Mouse (Mus musculus) lung, embryonic 15.5 days (tissue): ENCODE measurements around the gene Olfr167. TPM values are rescaled to one million over a fixed set of nuclear protein-coding genes. Genes with fewer than 3 reads are reported as not detected.
"Not testable (repeated sequence)": the region's sequence is repeated elsewhere in the genome, so short reads cannot be mapped to it uniquely, and the experiment has no call there.

Source experiments
- ATAC-seq: fragments of 200-750 bp; cut with Nextera tagmentation; 2 replicates; pipeline ENCODE4 v1.8.0; 2017; ENCODE audit warnings: moderate number of reproducible peaks, borderline replicate concordance; ENCODE audit not compliant: low FRiP score, low TSS enrichment; ENCODE audit errors: extremely low read depth
- H3K27ac ChIP-seq: fragments of 300-500 bp; sonication (generic); 2 replicates; pipeline ENCODE4 v1.5.1; 2015; ENCODE audit warnings: moderate library complexity, mild to moderate bottlenecking, inconsistent platforms
- H3K27me3 ChIP-seq: fragments of 300-500 bp; sonication (generic); 2 replicates; pipeline ENCODE4 v1.6.1; 2015; ENCODE audit warnings: inconsistent platforms
- H3K36me3 ChIP-seq: fragments of 300-500 bp; sonication (generic); 2 replicates; pipeline ENCODE4 v1.6.1; 2015; ENCODE audit warnings: inconsistent platforms
- H3K4me1 ChIP-seq: fragments of 300-500 bp; sonication (generic); 2 replicates; pipeline ENCODE4 v1.6.1; 2015; ENCODE audit warnings: inconsistent platforms
- H3K4me2 ChIP-seq: fragments of 300-500 bp; sonication (generic); 2 replicates; pipeline ENCODE4 v1.6.1; 2015; ENCODE audit warnings: inconsistent platforms, mild to moderate bottlenecking, moderate library complexity
- H3K4me3 ChIP-seq: fragments of 300-500 bp; sonication (generic); 2 replicates; pipeline ENCODE4 v1.5.1; 2015; ENCODE audit warnings: mild to moderate bottlenecking, inconsistent platforms
- H3K9ac ChIP-seq: fragments of 300-500 bp; sonication (generic); 2 replicates; pipeline ENCODE4 v1.6.1; 2015; ENCODE audit warnings: inconsistent platforms
- H3K9me3 ChIP-seq: fragments of 300-500 bp; sonication (generic); 2 replicates; pipeline ENCODE4 v1.6.1; 2016; ENCODE audit warnings: inconsistent platforms
- WGBS: fragments of 180-500 bp; shearing (Covaris S2); methylation state at CpG from one replicate; pipeline ENCODE4 v1.1.7; 2015; 5-methylcytosine and 5-hydroxymethylcytosine counted together
- polyA plus RNA-seq: library from polyadenylated mRNA; unstranded; fragments of >200 nt; fragmentation: Nextera tagmentation; extraction: Ambion mirVana; gene quantifications from 2 replicates; pipeline ENCODE4 v1.2.1, GENCODE M21; 2015

Gene Olfr167
- not detected in 2 replicates for polyA plus RNA-seq

DNA sequence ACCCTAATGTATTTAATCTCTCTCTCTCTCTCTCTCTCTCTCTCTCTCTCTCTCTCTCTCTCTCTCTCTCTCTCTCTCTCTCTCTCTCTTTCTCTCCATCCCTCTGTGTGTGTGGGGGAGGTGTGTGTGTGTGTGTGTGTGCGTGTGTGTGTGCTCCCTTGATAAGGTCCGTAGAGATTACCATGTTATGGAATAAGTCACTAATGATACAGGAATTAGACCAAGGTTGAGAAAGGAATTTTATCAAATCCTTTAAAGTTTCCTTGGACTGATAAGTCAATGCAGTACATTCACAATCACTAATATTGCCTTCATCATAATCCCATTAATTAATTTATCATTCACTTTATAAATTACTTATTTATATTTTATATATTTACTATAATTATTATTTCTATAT, at the start of gene Olfr167:
Olfr167 (minus strand) TSS at position 101 of the 400 bp plus-strand sequence.
- WGBS = 84% methylated on average over 2 of the region's 2 CpGs
- Histone ChIP-seq H3K4me2 (no peak within 1 kb of the TSS), H3K27ac (no peak within 1 kb of the TSS), H3K4me1 (no peaks in the 10 kb centered on the region), H3K36me3 (no peaks in the 10 kb centered on the region), H3K9ac (no peak within 1 kb of the TSS), H3K9me3 (no peaks in the 10 kb centered on the region), H3K4me3 (no peak within 1 kb of the TSS), H3K27me3 (no peaks in the 10 kb centered on the region)
- ATAC-seq = no peak

DNA sequence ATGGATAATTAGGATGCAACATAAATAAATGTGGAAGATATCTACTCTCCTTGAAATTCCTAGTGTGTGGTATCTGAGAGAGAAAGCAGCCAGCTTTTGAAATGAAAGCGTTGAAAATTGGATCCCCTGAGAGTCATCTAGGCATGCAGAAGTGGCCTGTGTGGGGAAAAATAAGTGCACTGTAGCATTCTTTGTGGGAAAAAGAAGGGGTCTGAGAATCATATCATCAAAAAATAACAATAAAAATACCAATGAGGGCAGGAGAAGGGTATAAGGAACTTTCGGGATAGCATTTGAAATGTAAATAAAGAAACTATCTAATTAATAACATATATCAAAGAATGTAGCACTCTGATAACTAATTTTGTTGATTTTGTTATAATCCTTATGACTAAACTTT, 49.6 kb upstream of the Olfr167 start, which contains the start of gene Olfr169:
Olfr169 (minus strand) TSS at position 101 of the 400 bp plus-strand sequence.
- H3K9me3 ChIP-seq, H3K36me3 ChIP-seq, H3K4me1 ChIP-seq, H3K9ac ChIP-seq, ATAC-seq, H3K4me3 ChIP-seq, H3K27ac ChIP-seq, H3K27me3 ChIP-seq, H3K4me2 ChIP-seq: not testable (repeated sequence)
- WGBS = 88% methylated on average over 2 of the region's 2 CpGs

DNA sequence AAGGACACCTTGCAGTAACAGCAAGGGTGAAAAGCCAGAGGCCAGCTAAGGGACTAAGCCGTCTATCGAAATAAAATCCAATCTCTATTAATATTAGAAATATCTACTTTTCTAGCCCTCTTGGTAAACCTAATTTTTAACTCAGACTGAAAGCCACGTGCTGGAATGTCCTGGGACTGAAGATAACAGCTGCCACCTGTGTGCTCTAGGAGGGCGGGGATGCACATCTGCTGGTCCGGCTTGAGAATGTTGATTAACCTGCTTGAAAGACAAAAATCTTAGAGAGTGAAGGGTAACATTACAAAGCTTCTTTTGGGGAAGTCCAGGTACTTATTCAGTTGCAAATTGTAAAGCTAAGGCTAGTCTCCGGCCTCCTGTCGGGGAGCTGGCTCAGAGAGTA, 31.4 kb upstream of the Olfr167 start:
- WGBS = 79% methylated on average over 7 of the region's 7 CpGs
- H3K4me3 ChIP-seq, H3K27me3 ChIP-seq, H3K4me2 ChIP-seq, H3K9me3 ChIP-seq, H3K27ac ChIP-seq, H3K4me1 ChIP-seq, H3K9ac ChIP-seq, ATAC-seq, H3K36me3 ChIP-seq: not testable (repeated sequence)

DNA sequence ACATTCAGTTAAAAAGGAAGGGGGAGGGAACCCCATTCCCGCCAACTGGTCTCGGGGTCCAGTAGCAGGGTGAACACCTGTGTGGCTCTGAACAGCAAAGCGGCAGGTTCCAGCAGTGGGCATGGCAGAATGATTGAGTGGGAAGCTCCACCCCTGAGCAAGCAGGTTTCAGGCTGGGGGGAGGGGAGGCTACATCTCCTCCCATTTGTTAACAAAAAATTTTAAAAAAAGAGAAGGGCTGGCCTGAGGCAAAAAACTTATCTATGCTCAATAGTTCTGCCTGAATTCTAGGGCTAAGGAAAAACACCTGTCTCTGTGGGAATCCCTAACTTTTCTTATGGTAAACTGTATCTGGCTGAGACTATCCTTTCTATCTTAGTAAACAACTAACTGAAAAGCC, 30.2 kb upstream of the Olfr167 start:
- H3K36me3 ChIP-seq, H3K4me1 ChIP-seq, H3K27me3 ChIP-seq, ATAC-seq, H3K4me2 ChIP-seq, H3K27ac ChIP-seq, H3K4me3 ChIP-seq, H3K9me3 ChIP-seq, H3K9ac ChIP-seq: not testable (repeated sequence)
- WGBS = 71% methylated on average over 3 of the region's 3 CpGs

DNA sequence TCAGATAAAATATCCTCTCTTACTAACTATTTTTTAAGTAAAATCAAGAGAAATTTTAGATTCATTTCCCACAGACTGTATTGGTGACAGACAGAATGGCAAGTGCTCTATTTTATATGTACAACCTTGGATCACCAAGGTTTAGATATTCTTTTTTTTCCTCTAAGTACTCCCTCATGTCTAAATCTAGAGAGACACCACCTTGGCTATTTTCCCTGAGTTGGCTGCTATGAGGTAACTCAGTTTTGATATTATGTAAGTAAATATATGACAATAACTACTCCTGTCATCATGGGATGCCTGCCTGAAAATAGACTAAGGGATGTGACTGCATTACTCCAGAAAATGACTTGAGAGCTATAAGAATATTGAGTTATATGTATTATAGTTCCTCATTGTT, 13.4 kb upstream of the Olfr167 start, which contains the start of gene Olfr168:
Olfr168 (minus strand) TSS at position 101 of the 400 bp plus-strand sequence.
- Histone ChIP-seq H3K27me3 (no peaks in the 10 kb centered on the region), H3K27ac (no peak within 1 kb of the TSS), H3K9ac (no peak within 1 kb of the TSS), H3K4me3 (no peak within 1 kb of the TSS), H3K4me1 (no peaks in the 10 kb centered on the region), H3K4me2 (no peak within 1 kb of the TSS), H3K9me3 (no peaks in the 10 kb centered on the region), H3K36me3 (no peaks in the 10 kb centered on the region)
- no peak for ATAC-seq

DNA sequence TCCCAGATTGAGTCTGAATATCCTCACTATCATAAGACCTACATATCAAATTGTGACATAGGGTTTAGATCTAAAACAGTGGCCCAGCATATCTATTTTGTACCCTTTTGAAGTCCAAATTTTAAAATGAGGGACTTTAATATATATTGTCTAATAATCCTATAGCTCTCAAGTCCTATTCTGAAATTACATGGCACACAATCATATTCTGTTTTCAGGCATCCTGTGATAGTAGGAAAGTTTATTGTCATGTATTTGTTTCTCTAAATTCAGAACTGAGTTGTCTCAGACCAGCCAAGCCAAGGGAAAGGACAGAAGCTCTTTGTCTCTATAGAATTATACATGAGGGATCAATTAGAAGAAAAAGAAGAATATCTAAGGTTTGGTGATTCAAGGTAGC, 38.7 kb downstream of the Olfr167 start, which contains the start of gene Olfr166:
Olfr166 (plus strand) TSS at position 301 of the 400 bp plus-strand sequence.
- no peak for ATAC-seq
- Histone ChIP-seq H3K36me3 (no peaks in the 10 kb centered on the region), H3K27ac (no peak within 1 kb of the TSS), H3K9ac (no peak within 1 kb of the TSS), H3K27me3 (no peaks in the 10 kb centered on the region), H3K4me2 (no peak within 1 kb of the TSS), H3K9me3 (no peaks in the 10 kb centered on the region), H3K4me1 (no peaks in the 10 kb centered on the region), H3K4me3 (no peak within 1 kb of the TSS)

DNA sequence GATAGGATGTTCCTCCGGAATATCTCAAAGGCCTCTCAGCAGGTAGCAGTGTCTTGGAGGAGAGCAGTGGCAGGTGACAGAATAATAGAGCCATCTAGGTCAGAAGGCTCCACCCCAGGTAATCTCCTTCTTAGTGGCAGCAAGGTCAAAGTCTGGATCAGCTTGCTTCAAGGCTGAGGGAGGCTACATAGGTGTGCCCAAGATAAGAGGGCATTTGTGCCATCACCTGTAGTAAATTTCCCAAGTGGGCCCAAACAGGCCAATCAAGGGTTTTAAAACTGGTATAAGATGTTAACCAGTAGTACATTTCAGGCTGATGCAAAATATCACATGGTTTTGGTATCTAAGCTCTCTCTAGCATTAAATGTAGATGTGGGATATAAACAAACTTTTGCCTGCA, 57.7 kb downstream of the Olfr167 start:
- Histone ChIP-seq H3K4me2 (no peak overlapping the region), H3K9ac (no peak overlapping the region), H3K27me3 (no peaks in the 10 kb centered on the region), H3K4me3 (no peak overlapping the region), H3K9me3 (no peaks in the 10 kb centered on the region), H3K4me1 (no peaks in the 10 kb centered on the region), H3K27ac (no peak overlapping the region), H3K36me3 (no peaks in the 10 kb centered on the region)
- ATAC-seq = no peak
- 92% methylated on average over 1 of the region's 1 CpGs for WGBS

Other genes starting within 250 kb of the Olfr167 start
- gene Olfr164, start 208.2 kb downstream of the Olfr167 start, polyA plus RNA-seq = not detected in 2 replicates
- not detected in 2 replicates for gene Olfr165, start 99.1 kb downstream of the Olfr167 start, polyA plus RNA-seq
- not detected in 2 replicates for gene Olfr166, start 38.6 kb downstream of the Olfr167 start, polyA plus RNA-seq
- not detected in 2 replicates for gene Olfr168, start 13.3 kb upstream of the Olfr167 start, polyA plus RNA-seq
- not detected in 2 replicates for gene Olfr169, start 49.5 kb upstream of the Olfr167 start, polyA plus RNA-seq
- not detected in 2 replicates for gene Olfr170, start 89.6 kb upstream of the Olfr167 start, polyA plus RNA-seq
- not detected in 2 replicates for gene Olfr171, start 107.7 kb upstream of the Olfr167 start, polyA plus RNA-seq
- 10.8 and 16.2 TPM in 2 replicates for gene Lamp3, start 184.1 kb upstream of the Olfr167 start, polyA plus RNA-seq
- gene B3gnt5, start 237.9 kb upstream of the Olfr167 start, polyA plus RNA-seq = 16.8 and 19.7 TPM in 2 replicates